Mouse (Mus musculus) lung, embryonic 15.5 days (tissue): ENCODE data around the gene Elmod1. TPM values are rescaled to one million over a fixed set of nuclear protein-coding genes. Genes with fewer than 3 reads are reported as not detected.

ENCODE experiments used
- ATAC-seq: fragments of 200-750 bp; cut with Nextera tagmentation; 2 replicates; pipeline ENCODE4 v1.8.0; 2017; ENCODE audit warnings: moderate number of reproducible peaks, borderline replicate concordance; ENCODE audit not compliant: low FRiP score, low TSS enrichment; ENCODE audit errors: extremely low read depth
- H3K27ac ChIP-seq: fragments of 300-500 bp; sonication (generic); 2 replicates; pipeline ENCODE4 v1.5.1; 2015; ENCODE audit warnings: moderate library complexity, mild to moderate bottlenecking, inconsistent platforms
- H3K27me3 ChIP-seq: fragments of 300-500 bp; sonication (generic); 2 replicates; pipeline ENCODE4 v1.6.1; 2015; ENCODE audit warnings: inconsistent platforms
- H3K36me3 ChIP-seq: fragments of 300-500 bp; sonication (generic); 2 replicates; pipeline ENCODE4 v1.6.1; 2015; ENCODE audit warnings: inconsistent platforms
- H3K4me1 ChIP-seq: fragments of 300-500 bp; sonication (generic); 2 replicates; pipeline ENCODE4 v1.6.1; 2015; ENCODE audit warnings: inconsistent platforms
- H3K4me2 ChIP-seq: fragments of 300-500 bp; sonication (generic); 2 replicates; pipeline ENCODE4 v1.6.1; 2015; ENCODE audit warnings: inconsistent platforms, mild to moderate bottlenecking, moderate library complexity
- H3K4me3 ChIP-seq: fragments of 300-500 bp; sonication (generic); 2 replicates; pipeline ENCODE4 v1.5.1; 2015; ENCODE audit warnings: mild to moderate bottlenecking, inconsistent platforms
- H3K9ac ChIP-seq: fragments of 300-500 bp; sonication (generic); 2 replicates; pipeline ENCODE4 v1.6.1; 2015; ENCODE audit warnings: inconsistent platforms
- H3K9me3 ChIP-seq: fragments of 300-500 bp; sonication (generic); 2 replicates; pipeline ENCODE4 v1.6.1; 2016; ENCODE audit warnings: inconsistent platforms
- WGBS: fragments of 180-500 bp; shearing (Covaris S2); methylation state at CpG from one replicate; pipeline ENCODE4 v1.1.7; 2015; 5-methylcytosine and 5-hydroxymethylcytosine counted together
- polyA plus RNA-seq: library from polyadenylated mRNA; unstranded; fragments of >200 nt; fragmentation: Nextera tagmentation; extraction: Ambion mirVana; gene quantifications from 2 replicates; pipeline ENCODE4 v1.2.1, GENCODE M21; 2015

The Elmod1 gene
- polyA plus RNA-seq, 1 experiment from 2014 or later = 0.26 TPM

GRCm38 (mm10) chr9:53905418-53905817 lies 69.7 kb downstream of the Elmod1 start:
- Histone ChIP-seq H3K9me3 (no peaks in the 10 kb centered on the region), H3K27ac (no peak overlapping the region), H3K27me3 (no peaks in the 10 kb centered on the region), H3K4me2 (no peak overlapping the region), H3K36me3 (no peaks in the 10 kb centered on the region), H3K4me1 (no peaks in the 10 kb centered on the region), H3K4me3 (no peak overlapping the region), H3K9ac (no peak overlapping the region)
- ATAC-seq = no peak
- 44% methylated on average over 3 of the region's 3 CpGs for WGBS

DNA sequence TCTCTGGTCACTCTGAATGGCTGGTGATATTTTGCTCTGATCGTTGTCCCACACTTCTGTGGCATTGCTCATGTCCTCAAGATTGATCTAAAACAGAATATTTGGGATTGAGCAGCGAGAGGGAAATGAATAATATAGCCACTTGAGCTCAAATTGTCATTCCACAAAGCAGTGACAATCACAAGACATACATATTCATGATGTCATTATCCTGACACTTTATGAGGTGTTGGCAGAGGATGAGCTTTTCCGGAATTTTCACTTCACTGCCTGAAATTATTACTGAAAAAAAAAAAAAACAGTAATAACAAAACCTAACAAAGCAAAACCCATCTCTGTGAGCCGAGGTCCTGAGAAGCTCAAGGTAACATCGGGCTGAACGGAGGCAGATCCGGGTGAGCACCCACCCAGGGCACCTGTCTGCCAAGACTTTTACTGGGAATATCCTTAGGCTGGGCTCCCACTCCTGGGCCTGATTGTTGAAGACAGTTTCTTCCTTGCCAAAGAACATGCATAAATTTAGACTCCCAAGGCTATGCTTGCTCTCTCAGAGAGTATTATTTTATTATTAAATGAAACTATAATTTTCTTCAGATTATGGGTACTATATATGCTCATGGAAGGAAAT lies 71.8 kb downstream of the Elmod1 start:
- no peaks in the 10 kb centered on the region for H3K9me3 ChIP-seq
- WGBS = 79% methylated on average over 7 of the region's 7 CpGs
- H3K9ac ChIP-seq = no peak overlapping the region
- H3K27me3 ChIP-seq = no peaks in the 10 kb centered on the region
- H3K27ac ChIP-seq = no peak overlapping the region
- H3K4me1 ChIP-seq = no peaks in the 10 kb centered on the region
- H3K4me2 ChIP-seq = no peak overlapping the region
- ATAC-seq = no peak
- H3K4me3 ChIP-seq = no peak overlapping the region
- no peaks in the 10 kb centered on the region for H3K36me3 ChIP-seq

GRCm38 (mm10) chr9:53899836-53900235 lies 75.3 kb downstream of the Elmod1 start:
- Histone ChIP-seq H3K4me3 (no peak overlapping the region), H3K27ac (no peak overlapping the region), H3K9ac (no peak overlapping the region), H3K4me1 (no peaks in the 10 kb centered on the region), H3K36me3 (no peaks in the 10 kb centered on the region), H3K27me3 (no peaks in the 10 kb centered on the region), H3K9me3 (no peaks in the 10 kb centered on the region), H3K4me2 (no peak overlapping the region)
- ATAC-seq = no peak
- WGBS = 84% methylated on average over 6 of the region's 6 CpGs

GRCm38 (mm10) chr9:53895827-53896226 lies 79.3 kb downstream of the Elmod1 start:
- no peak overlapping the region for H3K27ac ChIP-seq
- no peak overlapping the region for H3K9ac ChIP-seq
- no peak overlapping the region for H3K4me3 ChIP-seq
- no peaks in the 10 kb centered on the region for H3K4me1 ChIP-seq
- no peak for ATAC-seq
- no peaks in the 10 kb centered on the region for H3K27me3 ChIP-seq
- no peaks in the 10 kb centered on the region for H3K9me3 ChIP-seq
- H3K36me3 ChIP-seq = no peaks in the 10 kb centered on the region
- 69% methylated on average over 7 of the region's 7 CpGs for WGBS
- H3K4me2 ChIP-seq = no peak overlapping the region

- Histone ChIP-seq H3K9me3 (no peaks in the 10 kb centered on the region), H3K36me3 (no peaks in the 10 kb centered on the region), H3K4me2 (no peak overlapping the region), H3K9ac (no peak overlapping the region), H3K27me3 (no peaks in the 10 kb centered on the region), H3K27ac (no peak overlapping the region), H3K4me3 (no peak overlapping the region), H3K4me1 (no peaks in the 10 kb centered on the region)
- no peak for ATAC-seq
- WGBS = 6% methylated on average over 1 of the region's 1 CpGs
Measured at GRCm38 (mm10) chr9:53890075-53890474, 85.0 kb downstream of the Elmod1 start.

DNA sequence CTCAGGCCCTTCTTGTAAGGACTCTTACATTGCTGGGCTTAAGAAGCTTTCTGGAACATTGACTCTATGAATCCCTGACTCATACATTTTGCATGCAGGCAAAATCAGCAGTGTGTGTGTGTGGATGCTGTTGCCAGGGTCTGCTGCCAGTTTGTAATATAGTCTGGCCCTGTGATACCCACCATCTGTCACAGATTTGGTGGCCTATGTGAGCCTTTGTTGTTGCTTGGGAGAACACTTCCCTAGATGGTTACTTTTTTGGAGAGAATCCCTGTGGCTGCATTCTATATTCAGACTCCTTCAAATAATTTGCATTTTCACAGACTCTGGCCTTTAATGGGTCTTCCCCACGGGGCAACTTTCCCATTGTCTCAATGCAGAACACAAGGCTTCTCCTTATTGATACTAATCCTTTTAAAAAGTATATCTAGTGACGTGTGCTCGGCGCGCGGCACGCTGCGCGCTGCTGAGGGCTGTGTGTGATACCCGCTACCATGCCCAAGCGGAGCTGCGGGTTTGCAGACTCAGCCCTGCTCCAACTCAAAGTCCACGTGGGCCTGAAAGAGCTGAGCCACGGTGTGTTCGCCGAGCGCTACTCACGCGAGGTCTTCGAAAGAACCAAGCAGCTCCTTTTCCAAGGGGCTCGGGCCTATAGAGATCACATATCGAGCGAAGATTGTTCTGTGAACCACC lies 91.4 kb downstream of the Elmod1 start:
- no peak for ATAC-seq
- no peak overlapping the region for H3K4me2 ChIP-seq
- H3K9me3 ChIP-seq = no peaks in the 10 kb centered on the region
- no peak overlapping the region for H3K27ac ChIP-seq
- no peak overlapping the region for H3K4me3 ChIP-seq
- H3K27me3 ChIP-seq = no peaks in the 10 kb centered on the region
- H3K36me3 ChIP-seq = no peaks in the 10 kb centered on the region
- no peaks in the 10 kb centered on the region for H3K4me1 ChIP-seq
- H3K9ac ChIP-seq = no peak overlapping the region
- 93% methylated on average over 23 of the region's 23 CpGs for WGBS

DNA sequence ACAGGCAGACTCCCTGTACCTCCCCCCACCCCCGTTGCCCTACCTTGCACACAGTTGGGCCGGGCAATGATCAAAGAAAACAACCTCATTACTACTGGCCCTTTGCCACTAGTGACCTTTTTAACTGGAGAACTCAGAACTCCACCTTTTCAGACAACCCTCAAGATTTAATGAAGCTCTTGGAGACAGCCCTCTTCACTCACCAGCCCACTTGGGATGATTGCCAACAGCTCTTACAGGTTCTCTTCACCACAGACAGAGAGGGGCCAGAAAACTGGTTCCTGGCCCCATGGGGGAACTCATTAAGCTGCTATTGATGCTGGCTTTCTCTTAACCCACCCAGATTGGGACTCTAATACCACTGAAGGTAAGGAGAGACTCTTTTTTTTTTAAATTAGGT lies 97.7 kb downstream of the Elmod1 start:
- H3K36me3 ChIP-seq = no peaks in the 10 kb centered on the region
- 15% methylated on average over 2 of the region's 2 CpGs for WGBS
- no peak overlapping the region for H3K9ac ChIP-seq
- ATAC-seq = no peak; the same call in 1 of the 2 replicates
- no peaks in the 10 kb centered on the region for H3K27me3 ChIP-seq
- H3K4me1 ChIP-seq = no peaks in the 10 kb centered on the region
- H3K4me3 ChIP-seq = no peak overlapping the region
- H3K27ac ChIP-seq = no peak overlapping the region
- H3K9me3 ChIP-seq = no peaks in the 10 kb centered on the region
- H3K4me2 ChIP-seq = no peak overlapping the region

DNA sequence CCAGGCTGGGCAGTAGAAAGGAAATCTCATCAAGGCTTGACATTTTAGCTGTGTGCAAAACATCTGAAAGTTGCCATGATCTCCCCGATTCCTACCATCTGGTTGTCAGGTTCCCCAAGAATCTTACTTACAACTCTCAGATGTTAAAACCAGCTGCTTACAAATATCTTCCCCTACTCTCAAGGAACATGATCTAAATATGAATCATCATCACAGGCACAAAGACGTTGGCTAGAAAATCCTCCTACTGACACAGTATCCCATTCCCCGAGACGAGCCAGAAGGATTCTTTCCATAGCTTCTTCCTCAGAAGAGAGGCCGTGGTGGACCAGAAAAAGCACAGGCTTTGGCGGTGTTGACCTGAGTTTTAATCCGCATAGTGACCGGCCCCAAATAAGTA lies 101.9 kb downstream of the Elmod1 start:
- WGBS = 84% methylated on average over 8 of the region's 8 CpGs
- no peaks in the 10 kb centered on the region for H3K4me1 ChIP-seq
- H3K4me2 ChIP-seq = no peak overlapping the region
- H3K9ac ChIP-seq = no peak overlapping the region
- no peaks in the 10 kb centered on the region for H3K9me3 ChIP-seq
- H3K27ac ChIP-seq = no peak overlapping the region
- no peak for ATAC-seq
- H3K4me3 ChIP-seq = no peak overlapping the region
- no peaks in the 10 kb centered on the region for H3K27me3 ChIP-seq
- H3K36me3 ChIP-seq = no peaks in the 10 kb centered on the region

Other genes starting within 250 kb of the Elmod1 start
- 6.0 and 7.0 TPM in 2 replicates for gene Slc35f2, start 203.8 kb downstream of the Elmod1 start, polyA plus RNA-seq
- gene Sln, start 125.1 kb downstream of the Elmod1 start, polyA plus RNA-seq = 10.8 and 22.5 TPM in 2 replicates
- 0.59 and 0.70 TPM in 2 replicates for gene Tnfaip8l3, start 93.1 kb upstream of the Elmod1 start, polyA plus RNA-seq